Mouse (Mus musculus): Measurements from ENCODE around the gene Car9. TPM values are rescaled to one million over a fixed set of nuclear protein-coding genes. Genes with fewer than 3 reads are reported as not detected.

Gene Car9
- polyA plus RNA-seq, 2 experiments from 2014 or later = 0.32 to 1.5 TPM

Other genes with a start within 250 kb of the Car9 start
- not detected for gene Atp8b5, start 239.8 kb upstream of the Car9 start, polyA plus RNA-seq (2017; shearing (Covaris generic))
- not detected for gene Rusc2, start 125.0 kb upstream of the Car9 start, polyA plus RNA-seq (2017; shearing (Covaris generic))
- not detected for gene Fam166b, start 77.8 kb upstream of the Car9 start, polyA plus RNA-seq (2017; shearing (Covaris generic))
- gene Tesk1, start 65.0 kb upstream of the Car9 start, polyA plus RNA-seq (2017; shearing (Covaris generic)) = 1 to 10 TPM in 1 of 2 experiments, under 1 TPM in 1; 0.37 to 1.7 TPM
- gene Cd72, start 52.3 kb upstream of the Car9 start, polyA plus RNA-seq (2017; shearing (Covaris generic)) = 100 to 1,000 TPM; 132 to 166 TPM
- gene Sit1, start 23.2 kb upstream of the Car9 start, polyA plus RNA-seq (2017; shearing (Covaris generic)) = 100 to 1,000 TPM; 144 to 199 TPM
- 10 to 100 TPM; 64.0 to 76.0 TPM for gene Ccdc107, start 14.1 kb upstream of the Car9 start, polyA plus RNA-seq (2017; shearing (Covaris generic))
- gene Arhgef39, start 7.3 kb upstream of the Car9 start, polyA plus RNA-seq (2017; shearing (Covaris generic)) = 1 to 10 TPM; 4.9 to 8.3 TPM
- gene Tpm2, start 16.8 kb downstream of the Car9 start, polyA plus RNA-seq (2017; shearing (Covaris generic)) = not detected
- 100 to 1,000 TPM; 114 to 125 TPM for gene Creb3, start 55.4 kb downstream of the Car9 start, polyA plus RNA-seq (2017; shearing (Covaris generic))
- 100 to 1,000 TPM in 1 of 2 experiments, 10 to 100 TPM in 1; 83.5 to 103 TPM for gene Tln1, start 55.7 kb downstream of the Car9 start, polyA plus RNA-seq (2017; shearing (Covaris generic))
- 10 to 100 TPM in 1 of 2 experiments, 1 to 10 TPM in 1; 6.7 to 13.0 TPM for gene Rgp1, start 71.7 kb downstream of the Car9 start, polyA plus RNA-seq (2017; shearing (Covaris generic))
- 10 to 100 TPM; 12.1 to 15.5 TPM for gene Gba2, start 71.9 kb downstream of the Car9 start, polyA plus RNA-seq (2017; shearing (Covaris generic))
- not detected for gene Msmp, start 77.5 kb downstream of the Car9 start, polyA plus RNA-seq (2017; shearing (Covaris generic))
- not detected for gene Npr2, start 125.0 kb downstream of the Car9 start, polyA plus RNA-seq (2017; shearing (Covaris generic))
- gene Spag8, start 146.6 kb downstream of the Car9 start, polyA plus RNA-seq (2017; shearing (Covaris generic)) = not detected
- gene Hint2, start 149.5 kb downstream of the Car9 start, polyA plus RNA-seq (2017; shearing (Covaris generic)) = 10 to 100 TPM; 38.8 to 43.7 TPM
- gene Tmem8b, start 162.0 kb downstream of the Car9 start, polyA plus RNA-seq (2017; shearing (Covaris generic)) = 1 to 10 TPM in 1 of 2 experiments, under 1 TPM in 1; 0.77 to 1.8 TPM
- gene Fam221b, start 162.2 kb downstream of the Car9 start, polyA plus RNA-seq (2017; shearing (Covaris generic)) = 1 to 10 TPM; 2.4 to 2.6 TPM
- gene Olfr70, start 193.8 kb downstream of the Car9 start, polyA plus RNA-seq (2017; shearing (Covaris generic)) = not detected
- gene Olfr71, start 203.3 kb downstream of the Car9 start, polyA plus RNA-seq (2017; shearing (Covaris generic)) = not detected
- not detected for gene Hrct1, start 220.2 kb downstream of the Car9 start, polyA plus RNA-seq (2017; shearing (Covaris generic))
- not detected for gene Spaar, start 223.1 kb downstream of the Car9 start, polyA plus RNA-seq (2017; shearing (Covaris generic))

All from CD4-positive, CD25-positive, alpha-beta regulatory T cell, adult 4 months (primary cell).